Mouse (Mus musculus): ENCODE measurements at regions not wholly inside any gene's neighbourhood (a gene's known extent, or its start where the extent isn't known, plus 50 kb on each side); places are given as distances from the start of the nearest gene placed in this dataset.

- Histone ChIP-seq H3K9me3 (ENCODE audit: control insufficient read depth, low read length) (no peaks in the 10 kb centered on the region), H3K27me3 (ENCODE audit: control insufficient read depth, insufficient read depth, low read length) (no peaks in the 10 kb centered on the region), H3K27ac (ENCODE audit: low read depth, low read length) (no peak overlapping the region; the same call in 1 of the 2 replicates), H3K36me3 (ENCODE audit: control insufficient read depth, insufficient read depth, low read length) (no peaks in the 10 kb centered on the region), H3K4me3 (ENCODE audit: low read depth, low read length) (no peak overlapping the region), H3K4me2 (ENCODE audit: low read depth, low read length) (0 out of 2 replicates have a peak overlapping the region, but pooled peaks have one; percentile 2), H3K4me1 (ENCODE audit: control insufficient read depth, insufficient read depth, low read length) (peaks cover 13% of the 10 kb centered on the region), H3K9ac (replicated peaks; ENCODE audit: low read depth, low read length) (no peak overlapping the region)
- WGBS = 43% methylated on average over 12 of the region's 12 CpGs
- 0 out of 2 replicates have a peak, but pooled peaks have one; percentile 39 for ATAC-seq (ENCODE audit: low read depth)
Observed at GRCm38 (mm10) chr4:125194298-125194697, 66.7 kb upstream of the Zc3h12a start.

GRCm38 (mm10) chr4:125191680-125192079 is 64.0 kb upstream of the Zc3h12a start:
- Histone ChIP-seq H3K9ac (replicated peaks; ENCODE audit: low read depth, low read length) (no peak overlapping the region), H3K4me1 (ENCODE audit: control insufficient read depth, insufficient read depth, low read length) (peaks cover 13% of the 10 kb centered on the region), H3K27me3 (ENCODE audit: control insufficient read depth, insufficient read depth, low read length) (no peaks in the 10 kb centered on the region), H3K4me2 (ENCODE audit: low read depth, low read length) (no peak overlapping the region), H3K27ac (ENCODE audit: low read depth, low read length) (no peak overlapping the region), H3K4me3 (ENCODE audit: low read depth, low read length) (no peak overlapping the region), H3K9me3 (ENCODE audit: control insufficient read depth, low read length) (no peaks in the 10 kb centered on the region), H3K36me3 (ENCODE audit: control insufficient read depth, insufficient read depth, low read length) (no peaks in the 10 kb centered on the region)
- 58% methylated on average over 9 of the region's 9 CpGs for WGBS
- no peak for ATAC-seq (ENCODE audit: low read depth)

GRCm38 (mm10) chr4:125191010-125191409 is 63.4 kb upstream of the Zc3h12a start:
- Histone ChIP-seq H3K36me3 (ENCODE audit: control insufficient read depth, insufficient read depth, low read length) (no peaks in the 10 kb centered on the region), H3K4me3 (ENCODE audit: low read depth, low read length) (no peak overlapping the region), H3K9ac (replicated peaks; ENCODE audit: low read depth, low read length) (no peak overlapping the region), H3K27ac (ENCODE audit: low read depth, low read length) (no peak overlapping the region), H3K4me2 (ENCODE audit: low read depth, low read length) (no peak overlapping the region), H3K4me1 (ENCODE audit: control insufficient read depth, insufficient read depth, low read length) (peaks cover 13% of the 10 kb centered on the region), H3K9me3 (ENCODE audit: control insufficient read depth, low read length) (no peaks in the 10 kb centered on the region), H3K27me3 (ENCODE audit: control insufficient read depth, insufficient read depth, low read length) (no peaks in the 10 kb centered on the region)
- WGBS = 8% methylated on average over 11 of the region's 11 CpGs
- no peak for ATAC-seq (ENCODE audit: low read depth)

GRCm38 (mm10) chr4:125189971-125190370 is 62.3 kb upstream of the Zc3h12a start:
- Histone ChIP-seq H3K36me3 (ENCODE audit: control insufficient read depth, insufficient read depth, low read length) (no peaks in the 10 kb centered on the region), H3K27ac (ENCODE audit: low read depth, low read length) (no peak overlapping the region), H3K27me3 (ENCODE audit: control insufficient read depth, insufficient read depth, low read length) (no peaks in the 10 kb centered on the region), H3K4me1 (ENCODE audit: control insufficient read depth, insufficient read depth, low read length) (peaks cover 9% of the 10 kb centered on the region), H3K9ac (replicated peaks; ENCODE audit: low read depth, low read length) (no peak overlapping the region), H3K9me3 (ENCODE audit: control insufficient read depth, low read length) (no peaks in the 10 kb centered on the region), H3K4me3 (ENCODE audit: low read depth, low read length) (no peak overlapping the region), H3K4me2 (ENCODE audit: low read depth, low read length) (no peak overlapping the region)
- ATAC-seq (ENCODE audit: low read depth) = no peak

GRCm38 (mm10) chr4:125186246-125186645 is 58.6 kb upstream of the Zc3h12a start:
- WGBS = 17% methylated on average over 9 of the region's 9 CpGs
- Histone ChIP-seq H3K36me3 (ENCODE audit: control insufficient read depth, insufficient read depth, low read length) (no peaks in the 10 kb centered on the region), H3K4me3 (ENCODE audit: low read depth, low read length) (no peak overlapping the region), H3K9me3 (ENCODE audit: control insufficient read depth, low read length) (no peaks in the 10 kb centered on the region), H3K4me1 (ENCODE audit: control insufficient read depth, insufficient read depth, low read length) (no peaks in the 10 kb centered on the region), H3K4me2 (ENCODE audit: low read depth, low read length) (no peak overlapping the region), H3K9ac (replicated peaks; ENCODE audit: low read depth, low read length) (no peak overlapping the region), H3K27ac (ENCODE audit: low read depth, low read length) (no peak overlapping the region), H3K27me3 (ENCODE audit: control insufficient read depth, insufficient read depth, low read length) (no peaks in the 10 kb centered on the region)
- ATAC-seq (ENCODE audit: low read depth) = peak; percentile 34; the same call in 1 of the 2 replicates

- Histone ChIP-seq H3K4me2 (ENCODE audit: low read depth, low read length) (no peak overlapping the region), H3K9ac (replicated peaks; ENCODE audit: low read depth, low read length) (no peak overlapping the region), H3K36me3 (ENCODE audit: control insufficient read depth, insufficient read depth, low read length) (no peaks in the 10 kb centered on the region), H3K4me1 (ENCODE audit: control insufficient read depth, insufficient read depth, low read length) (no peaks in the 10 kb centered on the region), H3K27ac (ENCODE audit: low read depth, low read length) (no peak overlapping the region), H3K9me3 (ENCODE audit: control insufficient read depth, low read length) (no peaks in the 10 kb centered on the region), H3K4me3 (ENCODE audit: low read depth, low read length) (no peak overlapping the region), H3K27me3 (ENCODE audit: control insufficient read depth, insufficient read depth, low read length) (no peaks in the 10 kb centered on the region)
- no peak for ATAC-seq (ENCODE audit: low read depth)
- 79% methylated on average over 5 of the region's 5 CpGs for WGBS
Observed at GRCm38 (mm10) chr4:125185076-125185475, 57.4 kb upstream of the Zc3h12a start.

- Histone ChIP-seq H3K4me2 (ENCODE audit: low read depth, low read length) (no peak overlapping the region), H3K9ac (replicated peaks; ENCODE audit: low read depth, low read length) (no peak overlapping the region), H3K9me3 (ENCODE audit: control insufficient read depth, low read length) (no peaks in the 10 kb centered on the region), H3K27ac (ENCODE audit: low read depth, low read length) (no peak overlapping the region), H3K4me1 (ENCODE audit: control insufficient read depth, insufficient read depth, low read length) (no peaks in the 10 kb centered on the region), H3K4me3 (ENCODE audit: low read depth, low read length) (no peak overlapping the region), H3K36me3 (ENCODE audit: control insufficient read depth, insufficient read depth, low read length) (no peaks in the 10 kb centered on the region), H3K27me3 (ENCODE audit: control insufficient read depth, insufficient read depth, low read length) (no peaks in the 10 kb centered on the region)
- no peak for ATAC-seq (ENCODE audit: low read depth)
- 77% methylated on average over 6 of the region's 6 CpGs for WGBS
Observed at GRCm38 (mm10) chr4:125180947-125181346, 53.3 kb upstream of the Zc3h12a start.

- no peak overlapping the region for H3K27ac ChIP-seq (ENCODE audit: low read depth, low read length)
- H3K4me2 ChIP-seq (ENCODE audit: low read depth, low read length) = no peak overlapping the region
- H3K9ac ChIP-seq (replicated peaks; ENCODE audit: low read depth, low read length) = no peak overlapping the region
- H3K36me3 ChIP-seq (ENCODE audit: control insufficient read depth, insufficient read depth, low read length) = no peaks in the 10 kb centered on the region
- H3K4me3 ChIP-seq (ENCODE audit: low read depth, low read length) = no peak overlapping the region
- no peaks in the 10 kb centered on the region for H3K27me3 ChIP-seq (ENCODE audit: control insufficient read depth, insufficient read depth, low read length)
- H3K9me3 ChIP-seq (ENCODE audit: control insufficient read depth, low read length) = no peaks in the 10 kb centered on the region
- ATAC-seq (ENCODE audit: low read depth) = no peak
- 100% methylated on average over 3 of the region's 3 CpGs for WGBS
- H3K4me1 ChIP-seq (ENCODE audit: control insufficient read depth, insufficient read depth, low read length) = 0 out of 2 replicates have a peak, but pooled peaks cover 1% of the 10 kb centered on the region
Observed at GRCm38 (mm10) chr4:125178552-125178951, 50.9 kb upstream of the Zc3h12a start.

GRCm38 (mm10) chr4:125177666-125178065 is 50.0 kb upstream of the Zc3h12a start:
- Histone ChIP-seq H3K4me1 (ENCODE audit: control insufficient read depth, insufficient read depth, low read length) (0 out of 2 replicates have a peak, but pooled peaks cover 4% of the 10 kb centered on the region), H3K9me3 (ENCODE audit: control insufficient read depth, low read length) (no peaks in the 10 kb centered on the region), H3K9ac (replicated peaks; ENCODE audit: low read depth, low read length) (no peak overlapping the region), H3K4me3 (ENCODE audit: low read depth, low read length) (no peak overlapping the region), H3K36me3 (ENCODE audit: control insufficient read depth, insufficient read depth, low read length) (no peaks in the 10 kb centered on the region), H3K27me3 (ENCODE audit: control insufficient read depth, insufficient read depth, low read length) (no peaks in the 10 kb centered on the region), H3K4me2 (ENCODE audit: low read depth, low read length) (no peak overlapping the region), H3K27ac (ENCODE audit: low read depth, low read length) (no peak overlapping the region)
- WGBS = 50% methylated on average over 6 of the region's 6 CpGs
- no peak for ATAC-seq (ENCODE audit: low read depth)

Measured in neural tube, embryonic 14.5 days (tissue).